Mouse (Mus musculus) embryonic facial prominence, embryonic 13.5 days (tissue): Measurements from ENCODE around the gene Sgip1. TPM values are rescaled to one million over a fixed set of nuclear protein-coding genes. Genes with fewer than 3 reads are reported as not detected.

Experiments used
- ATAC-seq: fragments of 200-750 bp; cut with Nextera tagmentation; 2 replicates; pipeline ENCODE4 v1.8.0; 2017; ENCODE audit warnings: low read depth; ENCODE audit not compliant: insufficient number of reproducible peaks, insufficient read depth, low FRiP score, low TSS enrichment
- H3K27ac ChIP-seq: fragments of 300-500 bp; sonication (generic); 2 replicates; pipeline ENCODE4 v1.5.1; 2015; ENCODE audit warnings: moderate library complexity, mild to moderate bottlenecking, inconsistent platforms
- H3K27me3 ChIP-seq: fragments of 300-500 bp; sonication (generic); 2 replicates; pipeline ENCODE4 v1.6.1; 2015; ENCODE audit warnings: mild to moderate bottlenecking, inconsistent platforms
- H3K36me3 ChIP-seq: fragments of 300-500 bp; sonication (generic); 2 replicates; pipeline ENCODE4 v1.6.1; 2015; ENCODE audit warnings: mild to moderate bottlenecking, inconsistent platforms
- H3K4me1 ChIP-seq: fragments of 300-500 bp; sonication (generic); 2 replicates; pipeline ENCODE4 v1.6.1; 2015; ENCODE audit warnings: inconsistent platforms
- H3K4me2 ChIP-seq: fragments of 300-500 bp; sonication (generic); 2 replicates; pipeline ENCODE4 v1.6.1; 2015; ENCODE audit warnings: moderate library complexity, mild to moderate bottlenecking, inconsistent platforms
- H3K4me3 ChIP-seq: fragments of 300-500 bp; sonication (generic); 2 replicates; pipeline ENCODE4 v1.5.1; 2015; ENCODE audit warnings: mild to moderate bottlenecking, inconsistent platforms
- H3K9ac ChIP-seq: fragments of 300-500 bp; sonication (generic); 2 replicates; pipeline ENCODE4 v1.6.1; 2015; ENCODE audit warnings: mild to moderate bottlenecking, inconsistent platforms
- H3K9me3 ChIP-seq: fragments of 300-500 bp; sonication (generic); 2 replicates; pipeline ENCODE4 v1.6.1; 2016; ENCODE audit warnings: inconsistent platforms
- WGBS: fragments of 180-500 bp; shearing (Covaris S2); methylation state at CpG from one replicate; pipeline ENCODE4 v1.1.7; 2015; ENCODE audit warnings: mixed read lengths; 5-methylcytosine and 5-hydroxymethylcytosine counted together
- polyA plus RNA-seq: library from polyadenylated mRNA; unstranded; fragments of >200 nt; fragmentation: Nextera tagmentation; extraction: Ambion mirVana; gene quantifications from 2 replicates; pipeline ENCODE4 v1.2.1, GENCODE M21; 2015

The Sgip1 gene
- polyA plus RNA-seq, 1 experiment from 2014 or later, result 13.0 TPM

GRCm38 (mm10) chr4:102967811-102968210, 226.7 kb downstream of the Sgip1 start:
- 79% methylated on average over 15 of the region's 15 CpGs for WGBS
- H3K27me3 ChIP-seq, result no peaks in the 10 kb centered on the region
- H3K9me3 ChIP-seq, result no peaks in the 10 kb centered on the region

DNA sequence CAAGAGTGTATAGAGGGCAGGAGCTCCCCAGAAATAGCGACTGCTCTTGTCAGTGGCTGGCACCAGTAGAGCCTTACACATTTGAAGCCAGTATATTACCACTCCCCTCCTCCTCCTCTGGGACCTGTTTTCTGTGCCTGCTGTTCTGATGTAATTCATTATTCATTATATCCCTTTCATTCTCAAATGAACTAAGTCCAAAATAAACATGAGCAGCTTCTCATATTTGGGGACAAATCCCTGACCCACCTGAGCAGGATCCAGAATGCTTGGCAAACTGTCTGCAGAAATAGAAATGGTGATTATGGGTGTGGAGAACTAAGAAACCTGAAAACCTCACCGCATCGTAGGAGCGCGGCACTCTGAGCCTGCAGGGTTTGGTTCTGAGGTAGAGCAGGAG, 228.5 kb downstream of the Sgip1 start:
- no peak overlapping the region for H3K9ac ChIP-seq
- H3K4me1 ChIP-seq, result no peaks in the 10 kb centered on the region
- no peak overlapping the region for H3K4me3 ChIP-seq
- no peaks in the 10 kb centered on the region for H3K27me3 ChIP-seq
- no peaks in the 10 kb centered on the region for H3K36me3 ChIP-seq
- H3K27ac ChIP-seq, result no peak overlapping the region
- ATAC-seq, result no peak
- H3K9me3 ChIP-seq, result no peaks in the 10 kb centered on the region
- WGBS, result 90% methylated on average over 5 of the region's 5 CpGs
- H3K4me2 ChIP-seq, result no peak overlapping the region

More at GRCm38 (mm10) chr4:102967811-102968210, 226.7 kb downstream of the Sgip1 start:
- Histone ChIP-seq H3K4me1 (no peaks in the 10 kb centered on the region), H3K4me3 (no peak overlapping the region), H3K36me3 (no peaks in the 10 kb centered on the region), H3K4me2 (no peak overlapping the region), H3K27ac (no peak overlapping the region), H3K9ac (no peak overlapping the region)
- no peak for ATAC-seq

- ATAC-seq, result no peak
- no peaks in the 10 kb centered on the region for H3K27me3 ChIP-seq
- no peaks in the 10 kb centered on the region for H3K4me1 ChIP-seq
- WGBS, result 51% methylated on average over 5 of the region's 5 CpGs
- H3K36me3 ChIP-seq, result no peaks in the 10 kb centered on the region
- H3K4me2 ChIP-seq, result no peak overlapping the region
- H3K9ac ChIP-seq, result no peak overlapping the region
- no peaks in the 10 kb centered on the region for H3K9me3 ChIP-seq
- no peak overlapping the region for H3K27ac ChIP-seq
- no peak overlapping the region for H3K4me3 ChIP-seq
These were observed 230.1 kb downstream of the Sgip1 start for GRCm38 (mm10) chr4:102971159-102971558.

DNA sequence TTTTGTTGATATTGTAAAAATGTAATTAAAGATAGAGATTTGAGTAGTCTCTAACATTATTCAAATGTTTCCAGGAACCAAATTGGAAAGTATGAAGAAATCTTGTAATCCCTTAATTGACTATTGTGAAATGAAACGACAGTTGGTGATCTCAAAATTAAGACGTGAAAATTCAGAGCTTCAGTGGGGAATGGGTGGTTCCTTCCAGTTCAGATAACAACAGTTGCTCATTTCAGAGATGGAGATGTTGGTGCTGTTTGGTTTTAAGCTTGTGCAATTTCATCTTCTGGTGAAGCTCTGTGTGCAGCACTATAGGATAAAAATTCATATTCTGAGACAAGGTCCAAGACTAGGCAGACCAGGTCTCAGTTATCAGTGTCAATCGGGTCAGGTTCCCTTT, 231.0 kb downstream of the Sgip1 start:
- 73% methylated on average over 3 of the region's 3 CpGs for WGBS
- no peaks in the 10 kb centered on the region for H3K36me3 ChIP-seq
- ATAC-seq, result no peak

GRCm38 (mm10) chr4:102974172-102974571, 233.1 kb downstream of the Sgip1 start:
- no peak overlapping the region for H3K27ac ChIP-seq
- no peak overlapping the region for H3K4me2 ChIP-seq
- H3K9ac ChIP-seq, result no peak overlapping the region
- H3K4me1 ChIP-seq, result peaks cover 17% of the 10 kb centered on the region
- H3K27me3 ChIP-seq, result 0 out of 2 replicates have a peak, but pooled peaks cover 2% of the 10 kb centered on the region
- 41% methylated on average over 5 of the region's 5 CpGs for WGBS
- no peaks in the 10 kb centered on the region for H3K36me3 ChIP-seq
- no peak for ATAC-seq
- no peaks in the 10 kb centered on the region for H3K9me3 ChIP-seq
- no peak overlapping the region for H3K4me3 ChIP-seq

More for the DNA sequence above, 231.0 kb downstream of the Sgip1 start:
- Histone ChIP-seq H3K9me3 (no peaks in the 10 kb centered on the region), H3K27me3 (no peaks in the 10 kb centered on the region), H3K4me2 (no peak overlapping the region), H3K9ac (no peak overlapping the region), H3K4me3 (no peak overlapping the region), H3K27ac (no peak overlapping the region), H3K4me1 (0 out of 2 replicates have a peak, but pooled peaks cover 5% of the 10 kb centered on the region)

DNA sequence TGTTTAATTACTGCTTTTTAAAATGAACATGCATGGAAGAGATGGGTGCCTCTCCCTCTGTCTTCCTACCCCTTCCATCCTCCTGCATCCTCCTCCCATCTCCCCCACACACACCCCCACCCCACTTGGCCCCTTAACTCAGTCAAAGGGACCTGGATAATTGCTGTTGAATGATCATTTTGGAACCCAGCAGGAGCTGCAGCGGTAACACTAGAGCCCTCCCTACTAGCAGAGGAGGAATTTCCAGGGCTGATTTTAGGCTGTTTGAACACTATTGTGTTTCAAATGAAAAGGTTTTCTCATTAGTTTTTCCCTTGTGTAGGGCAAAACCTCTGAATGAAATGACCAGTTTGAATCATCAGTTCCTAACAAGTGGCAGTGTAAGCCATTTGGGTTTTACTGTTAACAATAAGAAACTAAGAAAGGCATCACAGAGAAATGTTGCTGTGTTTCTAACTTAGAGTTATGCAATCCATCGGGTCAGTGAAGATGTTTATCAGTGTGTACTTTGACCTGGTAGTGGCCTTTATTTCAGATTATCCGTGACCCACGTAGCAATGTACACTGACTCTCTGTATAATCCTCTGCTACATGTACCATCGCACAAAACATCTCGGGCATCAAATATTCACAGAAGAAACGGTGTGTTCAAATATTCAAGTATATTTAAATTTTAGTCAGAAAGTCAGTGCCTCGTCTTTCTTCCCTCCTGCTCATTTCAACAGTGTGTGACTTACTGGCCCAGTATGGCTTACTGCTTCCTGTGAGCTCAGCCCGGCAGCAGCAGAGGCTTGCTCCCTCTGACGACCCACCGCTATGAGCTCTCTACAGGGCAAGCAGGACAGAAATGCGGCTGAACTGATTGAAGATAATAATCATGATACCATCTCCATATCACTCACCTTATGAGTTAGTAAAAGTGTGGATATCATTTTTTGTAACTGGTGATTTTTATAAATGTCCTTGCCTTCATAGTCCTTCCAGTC, 235.5 kb downstream of the Sgip1 start:
- H3K4me2 ChIP-seq, result no peak overlapping the region
- H3K4me1 ChIP-seq, result peaks cover 17% of the 10 kb centered on the region
- ATAC-seq, result no peak
- peaks cover 5% of the 10 kb centered on the region for H3K27me3 ChIP-seq
- H3K4me3 ChIP-seq, result no peak overlapping the region
- H3K27ac ChIP-seq, result no peak overlapping the region
- no peaks in the 10 kb centered on the region for H3K36me3 ChIP-seq
- H3K9me3 ChIP-seq, result no peaks in the 10 kb centered on the region
- 36% methylated on average over 12 of the region's 12 CpGs for WGBS
- no peak overlapping the region for H3K9ac ChIP-seq

- peak overlapping the region; percentile 12; the same call in 1 of the 2 replicates for H3K9ac ChIP-seq
- H3K27me3 ChIP-seq, result peaks cover 5% of the 10 kb centered on the region
- peaks cover 22% of the 10 kb centered on the region for H3K4me1 ChIP-seq
- H3K36me3 ChIP-seq, result no peaks in the 10 kb centered on the region
- H3K27ac ChIP-seq, result no peak overlapping the region
- 12% methylated on average over 16 of the region's 16 CpGs for WGBS
- peak overlapping the region; percentile 82 for H3K4me2 ChIP-seq
- ATAC-seq, result no peak
- no peaks in the 10 kb centered on the region for H3K9me3 ChIP-seq
- H3K4me3 ChIP-seq, result peak overlapping the region; percentile 44
These were observed 236.8 kb downstream of the Sgip1 start for GRCm38 (mm10) chr4:102977778-102978321.

- under 1% methylated on average over 13 of the region's 13 CpGs for WGBS
- Histone ChIP-seq H3K36me3 (no peaks in the 10 kb centered on the region), H3K4me3 (peak within 1 kb of the TSS; percentile 44), H3K27ac (no peak within 1 kb of the TSS), H3K9ac (peak within 1 kb of the TSS; percentile 61), H3K4me2 (peak within 1 kb of the TSS; percentile 82), H3K27me3 (peaks cover 5% of the 10 kb centered on the region), H3K4me1 (peaks cover 22% of the 10 kb centered on the region), H3K9me3 (no peaks in the 10 kb centered on the region)
- ATAC-seq, result no peak
These were observed 237.3 kb downstream of the Sgip1 start, which contains the start of gene Tctex1d1 for GRCm38 (mm10) chr4:102978440-102978839. TSS of gene Tctex1d1 (plus strand) at chr4:102978606.

GRCm38 (mm10) chr4:102979385-102979784, 238.3 kb downstream of the Sgip1 start:
- peaks cover 5% of the 10 kb centered on the region for H3K27me3 ChIP-seq
- peaks cover 22% of the 10 kb centered on the region for H3K4me1 ChIP-seq
- no peak overlapping the region for H3K27ac ChIP-seq
- peak overlapping the region; percentile 82 for H3K4me2 ChIP-seq
- H3K36me3 ChIP-seq, result no peaks in the 10 kb centered on the region
- WGBS, result 49% methylated on average over 5 of the region's 5 CpGs
- ATAC-seq, result no peak
- no peak overlapping the region for H3K9ac ChIP-seq
- no peaks in the 10 kb centered on the region for H3K9me3 ChIP-seq
- H3K4me3 ChIP-seq, result peak overlapping the region; percentile 44; the same call in 1 of the 2 replicates

- no peak overlapping the region for H3K4me3 ChIP-seq
- H3K36me3 ChIP-seq, result no peaks in the 10 kb centered on the region
- ATAC-seq, result no peak
- H3K27ac ChIP-seq, result no peak overlapping the region
- no peaks in the 10 kb centered on the region for H3K9me3 ChIP-seq
- peaks cover 5% of the 10 kb centered on the region for H3K27me3 ChIP-seq
- H3K4me2 ChIP-seq, result no peak overlapping the region
- WGBS, result 68% methylated on average over 8 of the region's 8 CpGs
- peaks cover 17% of the 10 kb centered on the region for H3K4me1 ChIP-seq
- no peak overlapping the region for H3K9ac ChIP-seq
These were observed 240.6 kb downstream of the Sgip1 start for GRCm38 (mm10) chr4:102981709-102982108.

- Histone ChIP-seq H3K9ac (no peak overlapping the region), H3K4me3 (no peak overlapping the region), H3K4me2 (no peak overlapping the region), H3K9me3 (no peaks in the 10 kb centered on the region), H3K27ac (no peak overlapping the region), H3K27me3 (no peaks in the 10 kb centered on the region), H3K4me1 (peaks cover 10% of the 10 kb centered on the region), H3K36me3 (no peaks in the 10 kb centered on the region)
- no peak for ATAC-seq
- 74% methylated on average over 7 of the region's 7 CpGs for WGBS
These were observed 245.1 kb downstream of the Sgip1 start for GRCm38 (mm10) chr4:102986173-102986572.
